8 mouse cellular contexts compared by ENCODE assay signal in the genomic region with DNA sequence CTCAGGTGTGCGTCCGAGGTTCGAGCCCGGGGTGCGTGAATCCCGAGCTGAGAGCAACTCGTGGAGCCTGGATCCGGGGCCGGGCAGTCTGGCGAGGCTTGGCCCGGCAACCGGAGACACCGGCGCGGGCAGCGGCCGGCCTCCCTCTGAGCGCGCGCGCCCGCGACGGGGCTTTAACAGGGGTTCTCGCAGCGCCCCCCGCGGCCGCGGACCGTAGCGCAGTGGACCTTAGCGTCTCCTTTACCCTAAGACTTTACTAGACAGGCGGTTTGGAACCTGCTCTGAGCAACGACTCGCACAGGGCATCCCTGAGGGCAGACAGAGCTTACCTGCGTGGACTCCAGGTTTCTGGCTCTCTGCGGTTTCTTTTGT. TPM values are rescaled to one million over a fixed set of nuclear protein-coding genes. Genes with fewer than 3 reads are reported as not detected.
DNase-seq lines count a peak whose midpoint lies in the region.

A gene (minus strand): TSS at position 167 of the 372 bp plus-strand sequence.

- DNase-seq in adrenal gland, adult (ENCODE audit: inconsistent age in 2 of 2, low spot score in 1 of 2): peak; percentile 82 to 94
- DNase-seq in embryo, embryonic 10 days (ENCODE audit: low spot score): peak; percentile 91
- peak; percentile 86 for DNase-seq in gastrocnemius, postnatal 14 days
- DNase-seq in induced T-regulatory cell, adult 2 months (ENCODE audit: low read depth): peak; percentile 80
- peak; percentile 67 to 76 for DNase-seq in left cerebral cortex, adult 18-20 months (ENCODE audit: low spot score in 2 of 2)
- DNase-seq in lung, postnatal 36 days: peak; percentile 93
- peak; percentile 69 to 83 for DNase-seq in right cerebral cortex, adult 2 months (ENCODE audit: low spot score in 2 of 2)
- DNase-seq in urinary bladder, adult 2 months (ENCODE audit: low spot score): peak; percentile 78

- intact Hi-C loops in gastrocnemius, postnatal 14 days (cut with DNase I; ENCODE audit: low total_unique reads): no loop called here

RNA-seq across cellular contexts. Expression of the gene that starts here (rescaled TPM):
- total RNA-seq in gastrocnemius, postnatal 14 days (2021): 1 to 10 TPM; 1.6 to 2.2 TPM
- 1 to 10 TPM; 2.4 to 2.8 TPM for total RNA-seq in left cerebral cortex, adult 18-20 months (2021)
- polyA plus RNA-seq in urinary bladder, adult 2 months (2012; rRNA removed): 64.0 and 74.8 TPM in 2 replicates

Comparison
In these comparisons a context has a peak if more than half of its experiments do, and no peak if none do; other contexts are left out.
1. Peak in every context shown above with its lines: DNase-seq.